Mouse (Mus musculus): ENCODE measurements at regions not wholly inside any gene's neighbourhood (a gene's known extent, or its start where the extent isn't known, plus 50 kb on each side); places are given as distances from the start of the nearest gene placed in this dataset.

DNA sequence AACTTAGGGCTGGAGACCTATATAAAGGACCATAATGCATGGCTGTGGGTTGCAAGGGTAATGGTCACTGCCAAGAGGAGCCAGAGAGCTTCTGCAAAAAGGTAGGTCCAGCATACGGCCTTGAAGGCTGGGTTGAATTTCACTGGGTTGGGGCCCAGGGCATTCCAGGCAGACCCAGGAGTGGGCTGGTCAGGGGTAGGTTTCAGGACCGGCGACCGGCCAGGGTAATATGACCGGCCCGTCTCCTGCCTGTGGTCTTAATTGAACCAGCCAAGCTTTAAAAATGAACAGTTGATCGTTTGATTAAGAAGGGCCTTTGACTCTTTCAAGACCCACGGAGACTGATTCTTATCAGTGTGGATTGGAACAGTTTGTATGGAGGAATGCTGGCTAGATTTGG, 171.9 kb downstream of the Emx2 start:
- 91% methylated on average over 8 of the region's 8 CpGs for WGBS
- no peak overlapping the region for H3K4me3 ChIP-seq (ENCODE audit: low read length)
- no peak overlapping the region for H3K9ac ChIP-seq (ENCODE audit: low read depth, low read length)
- no peaks in the 10 kb centered on the region for H3K9me3 ChIP-seq (ENCODE audit: control insufficient read depth, low read length)
- H3K4me1 ChIP-seq (ENCODE audit: control insufficient read depth, insufficient read depth, low read length) = no peaks in the 10 kb centered on the region
- no peak for ATAC-seq
- H3K27ac ChIP-seq (ENCODE audit: low read length) = no peak overlapping the region
- no peaks in the 10 kb centered on the region for H3K36me3 ChIP-seq (ENCODE audit: control insufficient read depth, insufficient read depth, low read length)
- no peaks in the 10 kb centered on the region for H3K27me3 ChIP-seq (replicated peaks; ENCODE audit: control insufficient read depth, insufficient read depth, low read length)
- no peak overlapping the region for H3K4me2 ChIP-seq (ENCODE audit: low read depth, low read length)

DNA sequence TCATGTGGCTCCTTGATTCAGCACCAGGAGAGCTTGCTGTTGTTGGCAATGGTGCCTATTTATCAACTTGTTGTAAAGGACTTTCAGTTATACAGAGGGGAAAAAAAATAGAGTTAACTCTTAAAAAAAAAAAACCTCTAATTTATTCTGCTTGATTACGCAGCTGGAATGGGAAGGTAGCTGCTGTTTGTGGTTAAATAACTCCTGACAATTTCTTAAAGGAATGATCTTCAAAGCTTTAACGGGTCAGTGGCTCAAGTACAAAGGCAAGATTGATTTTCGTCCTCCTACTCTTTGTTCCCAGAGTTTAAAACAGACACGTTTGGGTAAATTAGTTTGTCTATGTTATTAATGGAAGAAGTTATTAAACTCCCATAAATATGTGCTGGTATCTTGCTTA, 172.5 kb downstream of the Emx2 start:
- H3K9ac ChIP-seq (ENCODE audit: low read depth, low read length) = no peak overlapping the region
- no peak overlapping the region for H3K4me2 ChIP-seq (ENCODE audit: low read depth, low read length)
- WGBS = 58% methylated on average over 4 of the region's 4 CpGs
- no peaks in the 10 kb centered on the region for H3K9me3 ChIP-seq (ENCODE audit: control insufficient read depth, low read length)
- no peaks in the 10 kb centered on the region for H3K36me3 ChIP-seq (ENCODE audit: control insufficient read depth, insufficient read depth, low read length)
- H3K27ac ChIP-seq (ENCODE audit: low read length) = no peak overlapping the region
- no peak for ATAC-seq
- H3K4me1 ChIP-seq (ENCODE audit: control insufficient read depth, insufficient read depth, low read length) = no peaks in the 10 kb centered on the region
- H3K4me3 ChIP-seq (ENCODE audit: low read length) = no peak overlapping the region
- H3K27me3 ChIP-seq (replicated peaks; ENCODE audit: control insufficient read depth, insufficient read depth, low read length) = no peaks in the 10 kb centered on the region

GRCm38 (mm10) chr19:59631541-59631940, 173.4 kb downstream of the Emx2 start:
- Histone ChIP-seq H3K4me1 (ENCODE audit: control insufficient read depth, insufficient read depth, low read length) (no peaks in the 10 kb centered on the region), H3K4me3 (ENCODE audit: low read length) (no peak overlapping the region), H3K27me3 (replicated peaks; ENCODE audit: control insufficient read depth, insufficient read depth, low read length) (no peaks in the 10 kb centered on the region), H3K9me3 (ENCODE audit: control insufficient read depth, low read length) (no peaks in the 10 kb centered on the region), H3K27ac (ENCODE audit: low read length) (no peak overlapping the region), H3K36me3 (ENCODE audit: control insufficient read depth, insufficient read depth, low read length) (no peaks in the 10 kb centered on the region), H3K4me2 (ENCODE audit: low read depth, low read length) (no peak overlapping the region), H3K9ac (ENCODE audit: low read depth, low read length) (no peak overlapping the region)
- whole genome bisulfite sequencing = 88% methylated on average over 1 of the region's 1 CpGs
- no peak for ATAC-seq

DNA sequence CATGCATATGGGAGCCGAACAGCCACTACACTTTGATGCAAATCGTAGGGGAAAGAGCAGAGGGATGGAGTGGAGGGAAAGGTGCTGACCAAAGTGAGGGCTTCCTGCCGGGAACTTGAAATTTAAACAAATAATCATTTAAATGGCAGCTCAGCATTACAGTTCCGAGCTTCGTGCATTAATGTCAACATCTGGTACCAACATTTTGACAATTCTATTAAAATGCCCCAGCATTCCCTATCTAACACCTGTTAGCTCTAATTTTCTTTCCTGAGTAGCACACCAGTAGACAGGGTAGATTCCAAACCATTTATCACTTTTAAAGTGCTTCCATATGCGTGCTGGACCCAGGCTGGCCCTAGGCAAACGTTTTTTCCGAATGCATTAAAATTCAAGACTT, 178.1 kb downstream of the Emx2 start:
- no peak for ATAC-seq
- no peak overlapping the region for H3K9ac ChIP-seq (ENCODE audit: low read depth, low read length)
- H3K27me3 ChIP-seq (replicated peaks; ENCODE audit: control insufficient read depth, insufficient read depth, low read length) = no peaks in the 10 kb centered on the region
- H3K27ac ChIP-seq (ENCODE audit: low read length) = no peak overlapping the region
- H3K4me3 ChIP-seq (ENCODE audit: low read length) = no peak overlapping the region
- H3K9me3 ChIP-seq (ENCODE audit: control insufficient read depth, low read length) = no peaks in the 10 kb centered on the region
- no peaks in the 10 kb centered on the region for H3K36me3 ChIP-seq (ENCODE audit: control insufficient read depth, insufficient read depth, low read length)
- H3K4me1 ChIP-seq (ENCODE audit: control insufficient read depth, insufficient read depth, low read length) = no peaks in the 10 kb centered on the region
- H3K4me2 ChIP-seq (ENCODE audit: low read depth, low read length) = no peak overlapping the region
- 47% methylated on average over 8 of the region's 8 CpGs for WGBS

DNA sequence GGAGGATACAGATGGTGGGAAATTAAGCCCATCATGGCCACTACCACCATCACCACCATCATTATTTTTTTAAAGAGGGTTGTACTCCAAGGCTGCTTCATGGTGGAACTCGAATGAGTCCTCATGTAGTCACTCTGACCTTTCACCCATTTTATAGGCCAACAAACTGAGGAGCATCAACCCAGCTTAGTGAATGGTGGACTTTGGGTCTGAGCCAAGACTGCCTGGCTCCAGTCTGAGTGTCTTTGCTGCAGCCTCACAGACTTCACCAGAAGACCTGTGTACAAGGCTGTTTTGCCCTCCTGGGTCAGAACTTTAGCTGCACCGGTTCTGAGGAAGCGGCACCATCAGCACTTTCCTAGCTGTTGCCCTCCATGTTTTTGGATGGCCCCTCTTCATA, 184.4 kb downstream of the Emx2 start:
- H3K4me1 ChIP-seq (ENCODE audit: control insufficient read depth, insufficient read depth, low read length) = no peaks in the 10 kb centered on the region
- no peak overlapping the region for H3K4me3 ChIP-seq (ENCODE audit: low read length)
- 86% methylated on average over 3 of the region's 3 CpGs for WGBS
- no peak for ATAC-seq
- no peaks in the 10 kb centered on the region for H3K9me3 ChIP-seq (ENCODE audit: control insufficient read depth, low read length)
- H3K36me3 ChIP-seq (ENCODE audit: control insufficient read depth, insufficient read depth, low read length) = no peaks in the 10 kb centered on the region
- H3K4me2 ChIP-seq (ENCODE audit: low read depth, low read length) = no peak overlapping the region
- no peak overlapping the region for H3K27ac ChIP-seq (ENCODE audit: low read length)
- H3K9ac ChIP-seq (ENCODE audit: low read depth, low read length) = no peak overlapping the region
- no peaks in the 10 kb centered on the region for H3K27me3 ChIP-seq (replicated peaks; ENCODE audit: control insufficient read depth, insufficient read depth, low read length)

- no peak overlapping the region for H3K4me2 ChIP-seq (ENCODE audit: low read depth, low read length)
- no peak overlapping the region for H3K9ac ChIP-seq (ENCODE audit: low read depth, low read length)
- WGBS = 84% methylated on average over 8 of the region's 8 CpGs
- H3K4me3 ChIP-seq (ENCODE audit: low read length) = no peak overlapping the region
- ATAC-seq = no peak
- no peaks in the 10 kb centered on the region for H3K9me3 ChIP-seq (ENCODE audit: control insufficient read depth, low read length)
- no peaks in the 10 kb centered on the region for H3K4me1 ChIP-seq (ENCODE audit: control insufficient read depth, insufficient read depth, low read length)
- H3K36me3 ChIP-seq (ENCODE audit: control insufficient read depth, insufficient read depth, low read length) = no peaks in the 10 kb centered on the region
- H3K27me3 ChIP-seq (replicated peaks; ENCODE audit: control insufficient read depth, insufficient read depth, low read length) = no peaks in the 10 kb centered on the region
- no peak overlapping the region for H3K27ac ChIP-seq (ENCODE audit: low read length)
Observed at GRCm38 (mm10) chr19:59646231-59646630, 188.1 kb downstream of the Emx2 start.

- no peaks in the 10 kb centered on the region for H3K4me1 ChIP-seq (ENCODE audit: control insufficient read depth, insufficient read depth, low read length)
- no peak for ATAC-seq
- H3K9me3 ChIP-seq (ENCODE audit: control insufficient read depth, low read length) = no peaks in the 10 kb centered on the region
- no peak overlapping the region for H3K4me2 ChIP-seq (ENCODE audit: low read depth, low read length)
- no peak overlapping the region for H3K4me3 ChIP-seq (ENCODE audit: low read length)
- no peak overlapping the region for H3K9ac ChIP-seq (ENCODE audit: low read depth, low read length)
- WGBS = 63% methylated on average over 7 of the region's 7 CpGs
- H3K27ac ChIP-seq (ENCODE audit: low read length) = no peak overlapping the region
- no peaks in the 10 kb centered on the region for H3K36me3 ChIP-seq (ENCODE audit: control insufficient read depth, insufficient read depth, low read length)
- H3K27me3 ChIP-seq (replicated peaks; ENCODE audit: control insufficient read depth, insufficient read depth, low read length) = no peaks in the 10 kb centered on the region
Observed at GRCm38 (mm10) chr19:59646656-59647055, 188.5 kb downstream of the Emx2 start.

GRCm38 (mm10) chr19:59649421-59649820, 191.2 kb downstream of the Emx2 start:
- Histone ChIP-seq H3K9ac (ENCODE audit: low read depth, low read length) (no peak overlapping the region), H3K9me3 (ENCODE audit: control insufficient read depth, low read length) (no peaks in the 10 kb centered on the region), H3K4me3 (ENCODE audit: low read length) (no peak overlapping the region), H3K4me2 (ENCODE audit: low read depth, low read length) (no peak overlapping the region), H3K27ac (ENCODE audit: low read length) (no peak overlapping the region), H3K27me3 (replicated peaks; ENCODE audit: control insufficient read depth, insufficient read depth, low read length) (no peaks in the 10 kb centered on the region), H3K36me3 (ENCODE audit: control insufficient read depth, insufficient read depth, low read length) (no peaks in the 10 kb centered on the region), H3K4me1 (ENCODE audit: control insufficient read depth, insufficient read depth, low read length) (no peaks in the 10 kb centered on the region)
- 87% methylated on average over 5 of the region's 5 CpGs for WGBS
- ATAC-seq = no peak

DNA sequence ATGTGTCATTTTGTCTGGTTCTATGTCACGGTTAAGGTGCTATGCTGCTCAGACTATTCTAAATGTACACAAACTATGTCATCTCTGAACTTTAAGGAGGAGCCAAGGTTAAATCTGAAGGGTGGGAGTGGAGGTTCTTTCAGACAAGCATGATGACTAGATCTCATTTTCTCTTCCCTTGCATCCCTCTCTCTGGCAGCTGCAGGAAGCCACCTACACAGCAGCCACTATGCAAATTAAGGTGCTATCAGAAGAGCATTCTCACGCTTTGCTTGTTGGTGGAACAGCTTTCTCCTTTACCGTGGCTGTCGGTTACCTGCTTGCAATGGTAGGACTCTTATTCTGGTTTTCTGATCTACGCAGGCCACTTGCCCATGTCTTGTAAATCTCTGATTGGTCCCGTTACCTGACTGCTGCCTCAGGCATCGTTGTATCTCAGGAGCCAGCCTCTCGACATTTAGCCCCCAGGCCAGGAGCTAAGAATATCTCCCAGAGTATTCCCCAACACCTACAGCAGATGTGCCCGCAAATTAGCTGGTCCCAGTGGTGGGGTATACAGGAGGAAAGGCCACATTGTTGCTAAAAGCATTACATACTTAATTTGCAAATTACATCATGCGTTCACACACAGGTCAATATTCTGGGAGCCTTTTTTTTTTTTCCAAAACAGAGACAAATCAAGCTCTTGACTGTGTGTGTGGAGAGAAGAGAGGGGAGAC, 192.6 kb downstream of the Emx2 start:
- Histone ChIP-seq H3K27ac (ENCODE audit: low read length) (no peak overlapping the region), H3K9ac (ENCODE audit: low read depth, low read length) (no peak overlapping the region), H3K4me2 (ENCODE audit: low read depth, low read length) (no peak overlapping the region), H3K36me3 (ENCODE audit: control insufficient read depth, insufficient read depth, low read length) (no peaks in the 10 kb centered on the region), H3K4me1 (ENCODE audit: control insufficient read depth, insufficient read depth, low read length) (no peaks in the 10 kb centered on the region), H3K27me3 (replicated peaks; ENCODE audit: control insufficient read depth, insufficient read depth, low read length) (no peaks in the 10 kb centered on the region), H3K4me3 (ENCODE audit: low read length) (no peak overlapping the region), H3K9me3 (ENCODE audit: control insufficient read depth, low read length) (no peaks in the 10 kb centered on the region)
- ATAC-seq = no peak
- WGBS = 76% methylated on average over 10 of the region's 10 CpGs

Measured in intestine, embryonic 16.5 days (tissue).